Mouse (Mus musculus) testis, postnatal 14 days (tissue): Measurements from ENCODE around the gene Atf3.
A peak's percentile ranks its signal among the peaks of the same experiment; 100 is the strongest.

Source experiments
- DNase-seq: peaks from one replicate; pipeline ENCODE4 v3.0.0; 2021; ENCODE audit warnings: low spot score

Atf3 gene

DNA sequence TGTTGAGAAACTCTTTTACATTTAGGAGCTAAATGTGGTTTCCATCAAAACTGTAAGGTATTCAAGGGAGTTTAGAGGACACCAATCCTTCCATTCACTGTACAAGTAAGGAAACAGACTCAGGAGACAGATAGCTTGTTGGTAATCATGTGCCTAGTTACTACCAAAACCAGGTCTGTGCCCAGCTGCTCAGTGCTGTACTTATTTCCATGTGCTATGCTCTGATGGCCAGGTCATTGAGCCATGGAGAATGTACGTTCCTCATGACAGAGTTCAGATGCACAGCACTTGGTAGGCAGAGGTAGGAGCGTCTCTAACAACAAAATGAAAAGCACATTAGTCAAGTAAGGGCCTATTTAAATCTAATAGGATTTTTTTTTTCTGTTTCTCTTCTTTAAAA is 8.7 kb upstream of the Atf3 start:
- no peak for DNase-seq

DNA sequence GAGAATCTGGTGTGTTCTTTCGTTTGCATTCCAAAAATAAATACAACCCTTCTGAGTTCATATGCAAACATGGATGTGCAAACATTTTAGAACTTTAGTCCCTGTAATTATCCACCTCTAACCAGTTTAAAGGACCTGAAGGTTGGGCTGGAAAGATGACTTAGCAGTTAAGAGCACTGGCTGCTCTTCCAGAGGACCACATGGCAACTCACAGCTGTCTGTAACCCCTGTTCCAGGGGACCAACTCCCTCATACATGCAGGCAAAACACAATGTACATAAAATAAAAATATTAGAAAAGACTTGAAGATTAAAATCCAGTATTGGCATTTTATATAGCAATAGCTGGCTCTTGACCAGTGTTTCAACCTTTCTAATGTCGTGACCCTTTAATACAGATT is 7.9 kb upstream of the Atf3 start:
- no peak for DNase-seq

DNA sequence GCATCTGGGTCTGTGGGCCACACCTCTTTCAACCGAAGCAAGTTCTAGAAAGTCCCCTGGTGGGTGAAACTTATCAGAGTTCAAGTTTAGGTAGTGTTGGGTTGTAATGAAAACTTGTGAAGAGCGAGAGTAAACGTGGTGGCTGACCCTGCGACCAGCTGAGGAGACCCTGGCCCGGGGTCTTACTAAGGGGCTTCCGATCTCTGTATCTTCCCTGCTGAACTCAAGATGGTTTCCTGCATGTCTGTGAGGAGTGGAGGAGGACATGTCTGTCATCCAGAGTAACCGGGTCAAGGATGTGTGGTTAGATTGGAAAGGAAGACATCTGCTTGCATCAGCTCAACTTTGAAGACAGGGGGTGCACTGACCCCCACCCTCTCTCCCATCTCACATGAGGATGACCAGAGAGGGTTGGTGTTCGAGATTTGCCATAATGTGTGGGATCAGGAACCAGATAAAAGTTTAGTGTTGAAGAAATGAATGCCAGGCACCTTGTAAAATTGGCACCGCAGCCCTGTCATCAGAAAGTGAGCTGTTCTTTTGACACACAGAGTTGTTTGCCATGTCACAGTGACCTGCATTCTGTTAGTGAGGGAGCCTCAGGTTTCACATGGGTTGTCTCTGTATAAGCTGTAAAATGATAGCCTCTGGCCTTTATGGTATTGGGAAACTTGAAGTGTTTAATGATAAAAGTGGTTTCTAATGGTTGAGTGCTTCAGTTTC is 7.3 kb upstream of the Atf3 start:
- DNase-seq: no peak

DNA sequence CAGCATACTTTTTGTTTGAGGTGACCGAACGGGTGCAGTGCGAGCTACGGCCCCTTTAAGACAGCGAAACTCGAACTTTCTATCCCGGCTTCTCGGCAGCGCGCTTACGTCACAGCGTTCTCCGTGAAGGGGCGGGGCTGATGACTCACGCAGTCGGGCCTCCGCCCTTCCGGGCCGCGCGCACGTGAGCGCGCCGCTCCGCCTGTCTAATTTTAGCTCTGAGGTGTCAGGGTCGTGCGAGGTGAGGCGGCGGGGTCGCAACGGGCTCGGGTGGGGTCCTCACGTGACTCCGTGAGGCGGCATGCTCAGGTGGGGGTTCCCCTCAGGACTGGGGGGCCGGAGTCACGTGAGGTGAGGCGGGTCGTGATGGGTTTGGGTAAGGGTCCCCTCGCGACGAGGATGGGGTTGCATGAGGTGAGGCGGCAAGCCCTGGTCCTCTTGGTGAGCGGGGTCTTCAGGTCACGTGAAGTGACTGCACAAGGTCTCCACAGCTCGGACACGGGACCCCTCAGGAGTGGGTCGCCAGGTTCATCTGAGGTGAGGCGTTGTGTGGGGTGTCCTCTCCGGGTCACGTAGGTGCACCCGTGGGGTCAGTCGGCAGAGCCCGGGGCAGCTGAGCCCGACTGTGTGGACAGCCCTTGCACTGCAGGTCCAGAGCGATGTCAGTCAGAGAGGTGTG is 6.6 kb upstream of the Atf3 start:
- DNase-seq: peak; percentile 90

DNA sequence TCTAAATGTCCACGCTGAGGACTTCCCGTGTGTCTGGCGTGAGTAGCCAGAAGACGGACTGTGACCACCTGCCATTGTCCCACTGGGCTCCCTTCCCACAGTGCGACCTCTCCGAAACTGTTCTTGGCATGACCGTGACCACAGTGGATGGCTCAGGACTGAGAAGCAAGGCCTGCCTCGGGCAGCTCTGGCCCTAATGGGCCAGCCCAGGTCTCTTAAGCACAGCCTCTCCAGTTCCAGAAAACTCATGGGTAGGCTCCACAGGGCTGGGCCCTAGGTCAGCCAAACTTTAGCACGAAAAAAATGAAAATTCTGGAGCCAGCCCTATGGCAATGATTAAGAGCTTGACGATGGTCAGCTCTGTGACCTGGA is 6.1 kb upstream of the Atf3 start:
- peak; percentile 30 for DNase-seq

DNA sequence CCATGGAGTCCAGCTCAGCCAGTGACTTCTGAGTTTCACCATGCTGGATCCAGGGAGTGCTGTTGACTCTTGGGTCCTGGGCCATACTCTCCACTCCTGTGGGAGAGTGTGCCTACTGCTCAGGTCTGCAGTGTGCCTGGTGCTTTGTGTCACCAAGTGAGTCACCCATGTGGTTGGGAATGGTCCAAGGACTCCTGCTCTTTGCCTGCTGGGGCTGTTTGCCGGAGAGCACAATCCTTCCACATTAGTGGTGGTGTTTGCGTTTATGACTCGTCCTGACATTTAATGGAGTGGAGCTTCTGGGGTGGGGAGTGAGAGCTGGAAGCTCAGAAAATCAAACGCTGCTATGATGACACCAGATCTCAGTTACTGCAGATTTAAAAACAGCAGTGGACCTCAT is 4.2 kb upstream of the Atf3 start:
- no peak for DNase-seq

DNA sequence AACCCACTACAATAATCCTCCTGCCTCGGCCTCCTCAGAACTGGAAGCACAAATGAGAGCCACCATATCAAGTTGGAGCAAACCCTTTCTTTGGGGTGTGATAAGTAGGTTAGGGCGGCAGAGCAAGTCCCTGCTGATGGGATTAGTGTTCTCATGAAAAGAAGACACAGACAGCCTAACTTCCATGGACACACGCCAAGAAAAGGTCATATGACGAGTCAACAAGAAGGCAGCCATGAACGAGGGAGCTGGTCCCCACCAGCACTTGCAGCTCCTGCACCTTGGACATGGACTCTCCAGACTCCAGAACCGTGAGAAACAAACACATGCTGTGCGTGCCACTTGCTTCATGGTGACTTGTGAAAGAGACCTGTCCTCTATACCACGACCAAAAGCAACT is 2.7 kb upstream of the Atf3 start:
- no peak for DNase-seq

DNA sequence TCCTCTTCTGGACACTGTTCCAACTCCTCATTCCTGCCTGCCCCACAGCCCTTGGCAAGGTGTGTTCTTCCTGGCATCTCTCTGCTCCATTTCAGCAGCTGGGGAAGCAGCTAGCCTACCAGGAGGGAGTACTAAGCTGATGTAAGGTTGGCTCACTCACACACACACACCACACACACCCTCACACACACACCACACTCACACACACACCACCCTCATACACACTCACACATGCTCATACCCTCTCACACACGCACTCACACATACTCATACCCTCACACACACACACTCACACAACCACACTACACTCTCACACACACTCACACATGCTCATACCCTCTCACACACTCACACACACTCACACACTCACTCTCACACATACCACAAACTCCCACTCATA is 1.9 kb upstream of the Atf3 start:
- no peak for DNase-seq

DNA sequence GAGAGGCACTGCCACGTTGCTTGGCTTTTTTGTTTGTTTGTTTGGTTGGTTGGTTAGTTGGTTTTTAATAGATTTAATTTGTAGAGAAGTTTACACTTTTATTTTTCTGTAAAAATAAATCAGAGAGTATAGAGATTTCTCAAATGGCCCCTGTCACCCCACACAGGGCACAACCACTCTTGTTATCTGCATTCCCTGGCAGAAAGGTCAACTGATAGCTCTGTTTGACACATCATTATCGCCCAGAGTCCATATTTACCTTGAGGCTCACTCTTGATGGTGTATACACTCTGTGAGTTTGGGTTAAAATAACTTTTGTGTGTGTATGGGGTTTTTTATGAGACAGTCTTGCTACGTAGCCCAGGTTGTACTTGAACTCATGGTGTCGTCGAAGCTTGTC is 744 bp upstream of the Atf3 start:
- DNase-seq: no peak

DNA sequence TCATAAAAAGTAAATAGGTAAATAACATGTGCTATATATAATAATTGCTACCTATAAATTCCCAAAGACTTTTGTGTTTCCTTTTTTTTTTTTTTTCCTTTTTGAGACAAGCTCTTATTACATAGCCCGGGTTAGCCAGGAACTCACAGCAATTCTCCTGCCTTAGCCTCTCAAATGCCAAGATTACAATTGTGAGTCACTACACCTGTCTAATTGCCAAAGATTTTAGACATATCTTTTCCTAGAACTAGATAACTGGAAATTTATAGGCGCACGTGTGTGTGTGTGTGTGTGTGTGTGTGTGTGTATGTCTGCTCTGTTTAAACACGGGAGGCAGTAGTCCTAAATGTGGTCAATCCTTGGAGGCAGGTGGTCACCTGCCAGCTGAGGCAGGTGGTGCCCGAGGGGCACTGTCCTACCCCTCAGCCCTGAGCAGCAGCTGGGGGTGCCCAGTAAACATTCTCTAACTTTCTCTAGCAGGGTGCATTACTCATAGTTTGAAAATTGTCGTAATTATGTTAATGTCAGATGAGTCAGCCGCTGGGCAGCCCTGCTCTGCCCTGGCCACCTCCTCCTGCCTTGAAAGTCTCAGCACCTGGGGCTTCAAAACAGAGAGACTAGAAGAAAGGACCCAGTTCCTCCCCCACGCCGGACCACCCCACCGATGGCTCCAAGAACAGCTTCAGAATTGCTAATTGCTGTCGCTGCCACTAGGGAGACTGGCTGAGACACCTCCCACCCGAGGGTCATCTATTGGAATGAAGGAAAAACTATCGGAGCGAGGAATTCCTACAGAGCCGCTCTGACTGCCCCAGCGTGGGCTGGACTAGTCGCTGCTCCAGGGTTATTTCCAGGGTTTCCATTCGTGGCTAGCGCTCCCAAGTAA is 1.8 kb downstream of the Atf3 start:
- DNase-seq: no peak

DNA sequence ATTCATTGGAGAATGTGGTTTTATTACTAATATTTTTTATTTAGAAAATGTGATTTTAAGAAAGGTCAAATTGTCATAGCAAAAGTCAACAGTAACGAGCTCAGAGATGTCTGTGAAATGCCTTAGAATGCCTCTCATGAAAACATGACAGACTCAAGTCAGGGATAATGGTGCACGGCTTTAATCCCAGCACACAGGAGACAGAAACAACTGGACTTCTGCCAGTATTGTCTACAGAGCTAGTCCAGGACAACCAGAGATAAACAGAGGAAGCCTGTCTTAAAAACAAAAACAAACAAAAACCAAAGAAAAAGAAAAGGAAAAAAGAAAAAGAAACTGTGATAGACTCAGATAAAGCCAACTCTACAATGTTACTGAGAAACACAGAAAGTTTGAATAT is 6.7 kb downstream of the Atf3 start:
- DNase-seq: no peak

DNA sequence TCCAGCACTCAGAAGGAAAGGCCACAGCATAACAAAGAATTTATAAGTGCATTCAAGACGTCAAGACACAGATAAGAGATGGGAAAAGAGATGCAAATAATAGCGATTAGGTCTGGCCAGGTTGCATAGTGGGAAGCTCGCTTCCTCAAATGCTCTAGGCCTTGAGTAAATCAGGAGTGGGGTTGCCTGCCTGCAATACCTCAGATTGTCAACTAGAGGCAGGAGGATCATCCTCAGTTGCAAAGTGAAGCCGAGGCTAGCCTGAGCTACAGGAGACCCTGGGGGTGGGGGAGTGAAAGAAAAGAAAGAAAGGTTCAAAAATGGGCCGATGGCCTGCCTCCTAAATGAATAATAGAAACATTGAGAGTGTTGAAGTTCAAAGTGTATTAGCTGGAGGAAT is 12.0 kb downstream of the Atf3 start:
- no peak for DNase-seq

DNA sequence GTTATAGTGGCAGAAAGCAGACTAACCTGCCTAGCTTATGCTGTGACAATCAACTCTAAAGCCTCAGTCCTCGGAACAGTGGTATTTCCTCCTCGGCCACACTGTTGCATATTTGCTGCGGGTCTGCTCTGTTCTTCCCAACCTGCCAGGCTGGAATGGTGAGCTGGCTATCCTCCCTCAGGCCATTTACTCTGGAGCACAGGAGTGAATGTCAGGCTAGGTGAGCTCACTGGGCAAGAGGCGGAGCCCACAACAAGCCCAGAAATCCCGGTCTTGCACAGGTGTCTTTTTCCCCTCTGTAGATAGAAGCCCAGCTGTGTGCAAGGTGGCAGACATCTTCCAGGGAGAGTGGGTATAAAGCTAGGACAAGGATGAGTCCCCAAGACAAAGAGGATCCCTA is 13.0 kb downstream of the Atf3 start:
- DNase-seq: no peak

DNA sequence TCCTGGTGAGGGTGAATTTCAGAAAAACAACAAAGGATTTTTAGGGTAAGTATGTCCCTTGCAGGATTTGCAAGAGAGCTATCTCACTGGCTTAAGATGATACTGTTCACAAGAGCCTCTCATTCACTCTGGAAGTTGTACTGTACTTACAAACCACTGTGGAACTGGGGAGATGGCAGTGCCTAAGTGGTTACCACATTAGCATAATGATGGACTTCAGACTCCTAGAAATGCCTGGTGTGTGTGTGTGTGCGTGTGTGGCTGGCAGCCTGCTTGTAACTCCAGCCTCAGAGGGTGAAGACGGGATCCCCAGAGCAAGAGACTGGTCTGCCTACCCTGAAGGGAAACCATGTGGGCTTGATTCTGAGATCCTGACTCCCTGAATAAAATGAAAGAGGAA is 14.3 kb downstream of the Atf3 start:
- no peak for DNase-seq

DNA sequence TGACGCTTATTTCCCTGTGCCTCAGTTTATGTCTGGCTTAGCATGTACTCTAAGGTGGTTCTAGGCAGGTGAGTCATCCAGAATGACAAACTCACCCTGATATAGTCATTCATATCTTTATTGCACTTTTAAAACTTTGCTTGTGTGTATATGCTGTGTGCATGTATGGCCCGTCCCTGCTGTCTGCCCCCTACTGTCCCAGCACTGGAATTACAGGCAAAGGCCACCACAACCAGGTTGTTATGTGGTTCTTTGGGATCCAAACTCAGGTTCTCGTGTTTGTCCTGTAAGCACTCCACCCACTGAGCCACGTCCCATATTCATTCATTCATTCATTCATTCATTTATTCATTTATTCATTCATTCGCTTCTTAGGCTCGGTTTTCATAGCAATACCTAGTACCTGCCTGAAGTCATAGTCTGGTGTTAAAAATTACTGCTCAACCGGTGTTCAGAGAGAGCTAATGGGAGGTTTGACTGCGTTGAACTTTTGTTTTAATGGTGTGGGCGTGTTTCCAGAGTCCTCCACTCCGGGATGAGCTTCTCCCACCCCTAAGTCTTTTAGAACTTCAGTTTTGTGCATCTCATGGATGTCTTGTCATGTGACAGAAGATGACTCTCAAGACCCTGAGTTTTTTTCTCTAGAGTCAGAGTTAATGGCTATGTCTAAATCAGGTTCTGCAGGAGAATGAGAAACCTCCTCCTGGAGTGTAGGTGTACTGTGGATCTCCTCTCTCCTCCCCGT is 15.5 kb downstream of the Atf3 start:
- no peak for DNase-seq

DNA sequence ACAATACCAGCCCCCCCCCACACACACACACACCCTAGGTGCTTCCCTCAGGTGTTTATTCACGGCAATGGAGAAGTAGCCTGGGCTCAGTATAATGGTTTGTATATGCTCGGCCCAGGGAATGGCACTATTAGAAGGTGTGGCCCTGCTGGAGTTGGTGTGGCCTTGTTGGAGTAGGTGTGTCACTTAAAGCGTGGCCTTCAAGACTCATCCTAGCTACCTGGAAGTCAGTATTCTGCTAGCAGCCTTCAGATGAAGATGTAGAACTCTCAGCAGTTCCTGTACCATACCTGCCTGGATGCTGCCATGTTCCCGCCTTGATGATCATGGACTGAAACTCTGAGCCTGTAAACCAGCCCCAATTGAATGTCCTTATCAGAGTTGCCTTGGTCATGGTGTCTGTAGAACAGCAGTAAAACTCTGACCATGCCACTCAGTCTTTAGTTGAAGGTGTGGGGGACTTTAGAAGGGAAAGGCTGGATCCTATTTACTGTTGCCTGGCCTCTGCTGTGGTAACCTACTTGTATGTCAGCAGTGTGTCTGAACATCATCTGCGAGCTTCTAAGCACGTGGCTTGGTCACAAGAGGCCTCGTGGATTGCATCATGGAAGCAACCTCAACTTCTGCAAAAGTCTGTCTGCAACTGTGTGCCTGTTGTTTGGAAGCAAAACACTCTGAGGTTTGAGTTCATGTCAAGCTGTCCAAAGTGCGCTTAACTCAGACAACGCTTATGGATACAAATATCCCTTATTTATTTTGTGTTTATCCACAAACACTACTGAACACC is 16.8 kb downstream of the Atf3 start:
- DNase-seq: no peak

DNA sequence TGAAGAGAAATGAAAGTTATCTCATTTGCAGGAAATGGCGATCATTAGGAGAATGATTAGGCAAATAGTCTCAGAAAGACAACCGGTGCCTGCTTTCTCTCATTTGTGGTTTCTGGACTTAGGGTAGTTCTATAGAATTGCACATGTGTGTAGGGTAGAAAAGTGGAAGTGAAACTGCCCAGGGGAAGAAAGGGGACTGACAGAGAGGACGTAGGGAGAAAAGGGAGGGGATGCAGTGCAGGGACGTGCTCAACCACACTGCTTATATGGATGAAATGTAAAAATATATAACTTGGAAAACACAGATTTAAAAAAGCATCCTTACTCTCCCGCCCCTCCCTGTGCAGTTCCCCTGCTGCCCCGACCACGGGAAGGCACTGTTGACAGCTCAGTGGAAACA is 19.9 kb downstream of the Atf3 start:
- no peak for DNase-seq

DNA sequence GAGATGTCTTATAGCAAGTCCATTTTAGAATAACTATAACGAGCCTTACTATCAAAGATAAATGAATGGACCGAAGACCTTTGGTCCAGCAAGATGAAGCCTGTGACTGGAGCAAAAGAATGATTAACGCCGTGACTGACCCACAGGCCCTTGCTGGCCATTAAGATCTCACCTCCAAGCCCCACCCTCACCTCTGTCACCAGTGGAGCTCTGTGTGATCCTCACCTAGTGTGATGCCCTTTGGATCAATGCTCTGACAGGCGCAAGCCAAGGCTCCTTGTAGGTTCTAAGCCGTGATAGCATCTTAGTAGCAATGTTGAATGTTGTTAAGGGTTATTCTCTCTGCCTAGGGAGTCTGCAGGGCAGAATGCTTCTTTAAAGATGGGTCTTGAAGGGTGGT is 21.8 kb downstream of the Atf3 start:
- no peak for DNase-seq

DNA sequence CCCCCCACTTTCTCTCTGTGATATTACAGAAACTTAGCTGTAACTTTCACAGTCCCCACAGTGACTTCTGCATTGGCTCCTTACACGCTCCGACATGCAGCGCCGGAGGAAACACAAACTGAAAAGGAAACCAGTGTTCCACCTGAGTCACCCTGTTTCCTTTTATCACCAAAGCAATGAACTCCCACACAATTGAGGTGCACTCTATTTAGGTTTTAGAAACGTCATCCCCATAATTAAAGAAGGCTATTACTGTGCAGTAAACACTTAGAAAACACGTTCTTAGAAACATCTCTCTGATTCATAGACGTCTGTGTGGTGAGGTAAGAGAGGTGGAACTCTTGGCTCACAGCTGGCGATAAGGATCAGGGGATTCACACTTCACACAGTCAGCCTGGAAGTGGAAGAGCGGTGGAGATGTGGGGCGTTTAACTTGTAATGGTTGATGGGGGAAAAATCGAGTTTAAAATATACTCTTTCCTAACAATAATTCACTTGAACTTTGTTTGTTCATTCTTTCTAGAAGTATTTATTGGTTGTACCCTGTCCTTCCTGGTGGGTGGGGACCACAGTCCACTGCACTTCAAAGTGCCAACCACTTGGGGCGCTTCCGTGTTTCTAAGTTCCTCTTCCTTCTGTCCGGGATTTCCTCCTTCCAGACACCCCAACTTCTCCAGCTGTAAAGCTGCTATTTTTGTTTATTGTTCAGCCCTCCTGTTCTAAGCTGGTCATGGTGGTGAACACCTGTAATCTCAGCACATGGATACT is 24.0 kb downstream of the Atf3 start:
- DNase-seq: no peak

DNA sequence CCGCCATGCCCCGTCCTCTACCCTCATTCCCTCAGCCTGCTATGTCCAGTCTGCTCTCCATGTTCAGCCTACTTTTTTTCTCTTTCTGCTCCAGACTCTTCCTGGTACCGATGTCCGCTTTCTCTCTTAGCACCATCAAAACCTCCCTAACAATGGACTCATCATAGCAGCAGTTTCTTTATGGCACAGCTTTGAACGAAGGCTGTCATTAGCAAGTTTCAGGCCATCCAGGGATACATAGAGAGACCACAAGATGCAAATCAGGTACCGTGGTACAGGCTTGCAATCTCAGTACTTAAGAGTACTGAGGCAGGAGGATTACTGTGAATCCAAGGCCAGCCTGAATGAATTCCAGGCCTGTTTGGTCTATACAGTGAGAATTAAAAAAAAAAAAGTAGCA is 25.1 kb downstream of the Atf3 start:
- DNase-seq: no peak

DNA sequence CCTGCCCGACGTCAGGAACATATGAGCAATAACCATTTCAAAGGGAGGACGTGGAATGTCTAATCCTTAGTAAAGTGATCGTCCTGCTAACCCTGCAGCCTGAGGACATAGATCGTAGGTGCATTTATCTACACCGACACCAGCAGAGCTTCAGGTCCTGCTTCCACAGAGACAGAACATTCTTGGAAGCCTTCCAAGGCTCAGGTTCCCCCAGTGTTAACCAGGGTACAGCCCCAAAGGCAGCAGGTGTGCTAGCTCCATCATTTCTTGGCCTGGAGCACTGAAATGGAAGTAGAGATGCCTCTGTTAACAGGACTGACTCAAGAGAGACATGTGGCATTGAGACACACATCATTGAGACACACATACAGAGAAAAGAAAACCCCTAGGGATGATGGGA is 25.6 kb downstream of the Atf3 start:
- DNase-seq: no peak
